Mouse (Mus musculus) megakaryocyte progenitor cell, adult 5-6 weeks (primary cell): Measurements from ENCODE around the gene F10. TPM values are rescaled to one million over a fixed set of nuclear protein-coding genes. Genes with fewer than 3 reads are reported as not detected.
A peak's percentile ranks its signal among the peaks of the same experiment; 100 is the strongest.

Source experiments
- ATAC-seq: replicated peaks from 2 replicates; pipeline ENCODE4 v1.8.0; 2016; ENCODE audit warnings: mild to moderate bottlenecking, moderate TSS enrichment, inconsistent platforms; ENCODE audit not compliant: poor library complexity
- total RNA-seq, 2 experiments: library from RNA; stranded (forward) in 1 of 2; stranded (reverse) in 1 of 2; fragments of 157-497, 149-512 nt in 1 of 2; fragments of 200-1000 nt in 1 of 2; gene quantifications; 2 replicates each; pipeline versions ENCODE4 v1.2.3 to v1.2.4; 2015 to 2017

The F10 gene
- total RNA-seq (2015) (8.3 and 17.8 TPM in 2 replicates), total RNA-seq (2017) (21.9 and 28.2 TPM in 2 replicates)

- peak; percentile 72 for ATAC-seq
Observed at GRCm38 (mm10) chr8:13037015-13037414, at the start of gene F10. TSS of gene F10 (plus strand) at chr8:13037308.

- no peak for ATAC-seq
Observed at GRCm38 (mm10) chr8:12987571-12987970, 49.5 kb upstream of the F10 start.

- ATAC-seq = no peak
Observed at GRCm38 (mm10) chr8:12988722-12989430, 48.2 kb upstream of the F10 start.

- ATAC-seq = no peak
Observed at GRCm38 (mm10) chr8:12991411-12991810, 45.7 kb upstream of the F10 start.

- no peak for ATAC-seq
Observed at GRCm38 (mm10) chr8:12994468-12994867, 42.6 kb upstream of the F10 start.

- ATAC-seq = no peak
Observed at GRCm38 (mm10) chr8:12995481-12995880, 41.6 kb upstream of the F10 start.

GRCm38 (mm10) chr8:12996831-12997275, 40.3 kb upstream of the F10 start:
- no peak for ATAC-seq

- no peak for ATAC-seq
Observed at GRCm38 (mm10) chr8:12998331-12998730, 38.8 kb upstream of the F10 start.

GRCm38 (mm10) chr8:12999793-13000192, 37.3 kb upstream of the F10 start:
- peak; percentile 23; the same call in 1 of the 2 replicates for ATAC-seq

- ATAC-seq = no peak
Observed at GRCm38 (mm10) chr8:13007458-13007857, 29.6 kb upstream of the F10 start.

- peak; percentile 96 for ATAC-seq
Observed at GRCm38 (mm10) chr8:13010313-13010712, 26.8 kb upstream of the F10 start.

- ATAC-seq = no peak
Observed at GRCm38 (mm10) chr8:13019560-13019959, 17.5 kb upstream of the F10 start.

GRCm38 (mm10) chr8:13021830-13022229, 15.3 kb upstream of the F10 start:
- peak; percentile 81 for ATAC-seq

GRCm38 (mm10) chr8:13025487-13026224, 11.5 kb upstream of the F10 start, which contains the start of gene F7:
TSS of gene F7 (plus strand) at chr8:13026034.
- no peak for ATAC-seq

GRCm38 (mm10) chr8:13027615-13028014, 9.5 kb upstream of the F10 start:
- ATAC-seq = peak; percentile 74

- peak; percentile 72 for ATAC-seq
Observed at GRCm38 (mm10) chr8:13028482-13028881, 8.6 kb upstream of the F10 start.

- peak; percentile 50 for ATAC-seq
Observed at GRCm38 (mm10) chr8:13036346-13036812, 729 bp upstream of the F10 start.

GRCm38 (mm10) chr8:13037569-13037968, 461 bp downstream of the F10 start:
- ATAC-seq = no peak

- ATAC-seq = peak; percentile 64
Observed at GRCm38 (mm10) chr8:13039054-13039453, 1.9 kb downstream of the F10 start.

GRCm38 (mm10) chr8:13041459-13041858, 4.4 kb downstream of the F10 start:
- ATAC-seq = no peak

GRCm38 (mm10) chr8:13047652-13048051, 10.5 kb downstream of the F10 start:
- no peak for ATAC-seq

GRCm38 (mm10) chr8:13050550-13050949, 13.4 kb downstream of the F10 start:
- ATAC-seq = no peak
